Mouse (Mus musculus) CH12.LX (cell line): ENCODE results near the gene Tpi1.

Experiments
- BHLHE40 ChIP-seq: IDR thresholded peaks from 2 replicates; pipeline ENCODE4 v1.6.1; 2011; ENCODE audit warnings: mild to moderate bottlenecking, low read depth, low read length, improper control_type of control experiment
- CHD2 ChIP-seq: IDR thresholded peaks from 2 replicates; pipeline ENCODE4 v1.6.1; 2011; ENCODE audit warnings: low read length, improper control_type of control experiment
- CTCF ChIP-seq, 2 experiments: IDR thresholded peaks in 1 of 2; conservative IDR thresholded peaks in 1 of 2; 2 replicates each; pipeline ENCODE4 v1.5.1; 2011 to 2012; ENCODE audit warnings: low read depth in 2 of 2, low read length in 2 of 2, improper control_type of control experiment in 1 of 2, inconsistent platforms in 1 of 2, mild to moderate bottlenecking in 1 of 2, moderate library complexity in 1 of 2
- KAT2A ChIP-seq: IDR thresholded peaks from 2 replicates; pipeline ENCODE4 v1.6.1; 2012; ENCODE audit warnings: low read length, improper control_type of control experiment, inconsistent platforms; ENCODE audit not compliant: insufficient replicate concordance
- MAFK ChIP-seq: IDR thresholded peaks from 2 replicates; pipeline ENCODE4 v1.6.1; 2011; ENCODE audit warnings: low read length, improper control_type of control experiment; ENCODE audit not compliant: insufficient replicate concordance
- NELFE ChIP-seq: IDR thresholded peaks from 2 replicates; pipeline ENCODE4 v1.6.1; 2011; ENCODE audit warnings: low read depth, low read length, improper control_type of control experiment
- POLR2AphosphoS2 ChIP-seq: IDR thresholded peaks from 2 replicates; pipeline ENCODE4 v1.6.1; 2011; ENCODE audit warnings: low read depth, low read length, improper control_type of control experiment
- RAD21 ChIP-seq: IDR thresholded peaks from 2 replicates; pipeline ENCODE4 v1.6.1; 2011; ENCODE audit warnings: low read depth, mild to moderate bottlenecking, low read length, improper control_type of control experiment, moderate library complexity
- SIN3A ChIP-seq: IDR thresholded peaks from 2 replicates; pipeline ENCODE4 v1.6.1; 2012; ENCODE audit warnings: low read length, improper control_type of control experiment, inconsistent platforms
- TCF12 ChIP-seq: IDR thresholded peaks from 2 replicates; pipeline ENCODE4 v1.6.1; 2014; ENCODE audit warnings: low read depth, mild to moderate bottlenecking, inconsistent platforms, low read length, improper control_type of control experiment
- UBTF ChIP-seq: IDR thresholded peaks from 2 replicates; pipeline ENCODE4 v1.6.1; 2012; ENCODE audit warnings: low read depth, mild to moderate bottlenecking, inconsistent platforms, low read length, improper control_type of control experiment, moderate library complexity
- USF2 ChIP-seq: conservative IDR thresholded peaks from 2 replicates; pipeline ENCODE4 v1.6.1; 2011; ENCODE audit warnings: low read depth, low read length, improper control_type of control experiment
- ZC3H11A ChIP-seq: IDR thresholded peaks from 2 replicates; pipeline ENCODE4 v1.6.1; 2012; ENCODE audit warnings: low read depth, mild to moderate bottlenecking, inconsistent platforms, low read length, improper control_type of control experiment

- TF ChIP-seq RAD21 (no peak), CTCF (conservative IDR thresholded peaks at IDR 0.05 in 1 of 2, IDR thresholded peaks at IDR 0.05 in 1 of 2; ENCODE audit: low read depth in 2 of 2, low read length in 2 of 2) (no peak), CHD2 (no peak), MAFK (no peak), ZC3H11A (no peak), KAT2A (no peak), SIN3A (no peak), POLR2AphosphoS2 (no peak), USF2 (no peak), BHLHE40 (no peak), NELFE (no peak), TCF12 (no peak), UBTF (no peak)
Measured at GRCm38 (mm10) chr6:124811403-124811665, 2.8 kb downstream of the Tpi1 start.
